Mouse (Mus musculus): ENCODE data around the gene Gpm6a.

Gpm6a gene

DNA sequence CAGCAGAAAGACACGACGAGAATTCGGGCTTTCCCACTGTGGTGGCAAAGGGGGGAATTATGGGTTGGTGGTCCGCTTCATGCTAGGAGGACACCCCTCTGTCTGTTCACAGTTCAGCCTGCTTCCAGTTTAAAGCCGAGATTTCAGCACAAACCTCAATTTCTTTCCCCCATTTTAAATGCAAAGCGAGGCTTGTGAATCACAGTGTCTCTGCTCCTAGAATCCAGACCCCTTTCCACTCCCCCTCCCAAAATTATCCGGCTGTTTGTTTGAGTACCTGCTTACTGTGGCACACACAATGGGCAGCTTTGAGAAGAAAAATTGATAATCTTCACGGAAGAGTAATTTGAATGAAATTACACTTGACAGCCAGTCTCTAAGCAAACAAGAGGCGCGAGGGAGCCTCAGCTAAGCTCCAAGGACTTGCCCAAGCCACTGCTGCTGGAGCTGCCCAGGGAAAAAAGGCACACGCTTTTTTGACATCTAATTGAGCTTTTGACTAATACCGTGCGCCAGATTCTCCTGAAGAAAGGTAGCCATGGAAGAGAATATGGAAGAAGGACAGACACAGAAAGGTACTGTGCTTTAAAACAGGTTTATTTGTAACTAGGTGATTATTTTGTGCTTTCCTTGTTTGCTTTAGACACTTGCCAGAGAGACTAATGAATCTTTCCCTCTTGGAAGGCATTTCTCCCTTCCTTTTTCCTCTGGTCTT, at the start of gene Gpm6a:
Gene Gpm6a (plus strand): TSS at position 103 of the 715 bp plus-strand sequence.
- peak; percentile 47 for DNase-seq

- no peak for DNase-seq
These were observed 41.8 kb upstream of the Gpm6a start for GRCm38 (mm10) chr8:54912891-54913290.

DNA sequence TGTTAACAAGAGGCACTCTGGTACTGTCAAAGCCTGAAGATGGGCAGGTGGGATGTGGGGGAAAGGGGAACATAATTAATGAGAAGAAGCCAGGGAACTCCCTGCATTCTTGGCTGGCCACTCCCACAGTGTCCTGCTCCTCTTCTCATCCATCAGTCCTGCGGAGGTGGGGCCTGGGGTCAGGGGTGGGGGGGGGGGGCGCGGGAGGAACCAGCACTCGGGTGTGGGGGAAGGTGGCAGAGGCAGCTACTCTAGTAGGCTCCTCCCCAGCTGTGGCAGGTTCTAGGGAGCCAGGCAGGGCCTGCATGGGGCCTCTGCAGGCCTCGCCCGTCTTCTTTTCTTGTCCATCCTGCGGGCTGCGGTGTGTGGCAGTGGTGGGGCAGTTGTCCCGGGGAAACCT, 36.9 kb upstream of the Gpm6a start:
- no peak for DNase-seq

DNA sequence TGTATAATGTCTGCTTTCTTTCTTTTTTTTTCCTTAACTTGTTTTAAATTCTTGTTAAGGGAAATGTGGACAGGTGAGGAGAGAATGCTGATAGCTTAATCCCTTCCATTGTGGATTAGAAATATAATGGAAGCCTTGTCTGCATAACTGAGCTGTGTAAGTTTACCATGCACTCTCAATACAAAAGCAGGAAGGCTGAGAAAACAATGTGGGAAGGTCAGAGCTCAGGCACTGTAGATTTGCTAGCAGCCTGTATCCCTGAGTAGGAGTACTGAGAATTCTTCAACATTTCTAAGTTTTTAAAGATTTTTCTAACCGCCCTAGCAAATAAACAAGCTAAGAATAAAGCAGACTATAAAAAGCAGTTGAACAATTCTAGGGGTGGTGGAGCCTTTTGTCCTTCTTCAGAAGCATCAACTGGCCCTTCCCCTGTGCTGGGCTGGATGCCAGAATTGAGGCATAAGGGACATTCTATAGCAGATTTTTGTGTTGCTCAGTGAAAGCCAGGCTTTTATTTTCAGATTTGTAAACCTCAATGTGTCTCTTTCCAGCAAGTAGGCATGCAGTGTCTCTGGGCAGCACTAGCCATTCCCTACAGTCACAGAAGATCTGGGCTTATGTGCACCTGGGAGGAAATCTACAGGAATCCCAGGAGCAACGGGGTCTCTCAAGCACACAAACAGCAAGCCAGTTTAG, 32.3 kb upstream of the Gpm6a start:
- DNase-seq = no peak

- no peak for DNase-seq
These were observed 29.7 kb upstream of the Gpm6a start for GRCm38 (mm10) chr8:54924936-54925335.

DNA sequence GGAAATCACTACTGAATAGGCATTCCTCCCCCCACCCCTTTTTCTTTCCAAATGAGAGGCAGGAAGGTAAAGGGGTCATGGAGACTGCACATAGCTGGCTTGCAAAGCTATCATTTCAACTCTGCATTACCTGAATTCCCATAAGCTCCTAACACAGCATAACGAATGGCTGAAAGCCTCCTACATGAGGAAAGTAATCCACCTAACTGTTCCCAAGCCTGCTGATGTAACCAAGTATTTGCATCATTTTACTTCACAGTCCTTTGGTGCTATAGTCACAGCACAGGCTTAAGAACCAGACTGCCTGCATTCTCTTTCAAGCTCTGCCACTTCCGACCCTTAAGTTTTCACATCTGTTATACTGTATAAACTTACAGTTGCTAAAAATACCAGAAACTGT, 22.3 kb upstream of the Gpm6a start:
- DNase-seq = no peak

DNA sequence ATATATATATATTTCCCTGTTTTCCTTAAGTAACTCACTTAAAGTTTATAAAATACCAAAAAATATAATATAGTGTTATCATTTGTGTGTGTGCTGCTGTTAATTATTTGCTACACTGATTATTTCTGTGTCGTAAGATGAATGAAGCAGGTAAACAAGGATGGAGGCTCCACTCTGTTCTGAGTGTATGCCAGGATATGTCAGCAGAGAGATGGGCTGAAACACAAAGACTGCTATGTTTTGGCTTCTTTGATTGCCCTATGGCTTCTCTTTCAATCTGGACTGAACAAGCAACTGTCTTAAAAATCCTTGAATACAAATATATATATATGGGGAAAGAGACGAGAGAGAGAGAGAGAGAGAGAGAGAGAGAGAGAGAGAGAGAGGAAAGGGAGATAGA, 1.3 kb upstream of the Gpm6a start:
- DNase-seq = no peak

DNA sequence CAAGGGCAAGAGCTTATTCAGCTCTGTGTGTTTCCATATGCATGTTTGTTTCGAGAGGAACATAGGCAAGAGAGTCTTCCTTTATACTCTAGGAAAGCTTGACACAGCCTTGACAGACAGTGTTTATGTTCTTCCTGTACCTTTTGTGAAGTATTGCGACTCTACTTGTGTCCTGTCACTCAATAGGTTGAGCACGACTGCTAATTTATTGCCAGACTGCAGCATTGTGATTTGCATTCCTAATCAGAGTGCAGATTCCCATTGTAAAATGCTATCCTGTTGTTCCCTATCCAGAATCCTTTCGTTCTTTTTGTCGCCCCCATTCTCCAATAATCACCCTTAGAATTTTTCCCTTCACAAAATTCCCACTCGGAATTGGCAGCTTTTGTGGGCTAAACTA, 613 bp upstream of the Gpm6a start:
- no peak for DNase-seq

GRCm38 (mm10) chr8:54955456-54955800, 785 bp downstream of the Gpm6a start:
- DNase-seq = no peak

DNA sequence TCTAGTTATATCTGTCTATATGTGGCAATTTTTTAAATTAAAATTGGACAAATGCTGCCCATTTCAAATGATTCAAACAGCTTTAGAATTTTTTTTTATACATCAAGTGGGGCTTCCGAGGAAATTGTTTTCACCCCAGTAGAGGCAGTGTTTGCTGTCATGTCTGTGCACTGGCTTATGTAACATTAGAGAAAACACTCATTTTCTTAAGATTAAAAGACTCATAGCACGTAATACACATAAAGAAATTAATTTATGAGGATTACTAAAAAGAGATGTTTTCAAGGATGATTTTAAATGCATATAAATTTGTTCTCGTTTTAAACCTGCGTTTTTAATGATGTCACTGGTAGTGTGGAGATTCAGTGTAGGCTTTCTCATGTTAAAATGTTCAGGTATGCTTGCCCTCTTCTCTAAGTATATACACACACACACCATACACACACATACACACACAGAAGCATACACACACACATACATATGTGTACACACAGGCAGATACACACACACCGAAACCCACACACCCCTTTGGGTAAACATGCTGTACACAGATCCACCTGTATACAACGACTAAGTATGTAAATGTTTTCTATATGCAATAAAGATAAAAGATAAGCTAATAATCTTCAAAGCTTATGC, 1.4 kb downstream of the Gpm6a start:
- DNase-seq = no peak

GRCm38 (mm10) chr8:54956787-54957186, 2.1 kb downstream of the Gpm6a start:
- DNase-seq = no peak

DNA sequence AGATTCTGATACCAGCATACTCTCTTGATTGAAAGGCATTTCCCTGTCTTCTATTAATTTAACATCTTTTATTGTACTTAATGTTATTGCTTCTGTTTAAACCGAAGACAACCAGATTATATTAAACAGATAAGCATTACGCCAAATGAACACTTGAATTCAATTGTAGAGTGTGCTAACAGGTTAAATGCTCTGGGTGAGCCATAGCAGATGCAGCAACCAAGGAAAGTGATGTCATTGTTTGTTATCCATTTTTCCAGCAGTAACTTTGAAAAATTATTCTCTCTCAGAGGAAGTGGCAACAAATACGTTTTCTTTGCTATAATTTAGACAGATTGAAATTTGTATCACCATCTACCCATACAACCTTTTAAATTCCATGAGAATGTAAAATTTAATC, 2.9 kb downstream of the Gpm6a start:
- DNase-seq = no peak

- no peak for DNase-seq
These were observed 6.9 kb downstream of the Gpm6a start for GRCm38 (mm10) chr8:54961571-54961970.

- DNase-seq = no peak
These were observed 20.4 kb downstream of the Gpm6a start for GRCm38 (mm10) chr8:54975020-54975419.

DNA sequence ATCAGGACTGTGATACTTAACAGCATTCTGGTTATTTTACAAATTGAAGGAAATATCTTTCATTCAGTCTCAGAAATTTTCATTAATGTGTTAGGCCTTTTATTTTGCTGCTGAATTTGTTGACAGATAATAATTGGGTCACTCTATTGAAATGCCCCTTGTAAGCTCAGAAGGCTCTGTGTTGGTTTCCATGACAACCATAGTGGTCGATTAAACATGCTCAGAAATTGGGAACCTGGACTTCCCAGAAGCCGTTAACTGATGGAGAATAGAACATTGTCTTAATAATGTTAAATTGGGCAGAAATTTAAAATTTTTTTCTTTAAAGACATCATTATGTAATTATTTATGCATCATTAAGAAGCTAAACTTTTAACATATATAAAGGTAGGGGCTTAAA, 20.9 kb downstream of the Gpm6a start:
- peak; percentile 69 for DNase-seq

- no peak for DNase-seq
These were observed 21.3 kb downstream of the Gpm6a start for GRCm38 (mm10) chr8:54975927-54976326.

GRCm38 (mm10) chr8:54976663-54977062, 22.0 kb downstream of the Gpm6a start:
- no peak for DNase-seq

GRCm38 (mm10) chr8:54986791-54987190, 32.1 kb downstream of the Gpm6a start:
- DNase-seq = no peak

- DNase-seq = peak; percentile 36
These were observed 34.5 kb downstream of the Gpm6a start for GRCm38 (mm10) chr8:54989093-54989492.

GRCm38 (mm10) chr8:54991840-54992609, 37.4 kb downstream of the Gpm6a start:
- DNase-seq = no peak

DNA sequence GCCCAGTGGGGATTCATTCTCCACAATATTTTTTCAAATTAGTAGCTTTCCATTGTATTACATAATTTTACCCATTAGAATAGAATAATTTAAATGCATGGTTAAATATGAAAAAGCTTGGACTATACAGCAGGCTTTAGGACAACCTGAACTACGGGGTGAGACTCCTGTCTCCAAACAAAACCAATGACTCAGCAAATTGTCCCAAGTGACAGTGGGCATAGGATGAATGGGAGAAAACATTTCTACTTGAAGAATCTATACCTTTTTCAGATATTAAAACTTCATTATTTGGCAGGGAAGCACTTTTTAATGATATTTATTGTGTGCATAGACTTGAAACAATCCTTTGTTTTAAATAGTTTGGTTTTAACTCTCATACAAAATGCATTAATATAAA, 41.0 kb downstream of the Gpm6a start:
- no peak for DNase-seq

- no peak for DNase-seq
These were observed 47.8 kb downstream of the Gpm6a start for GRCm38 (mm10) chr8:55002398-55002797.

GRCm38 (mm10) chr8:55002946-55003345, 48.3 kb downstream of the Gpm6a start:
- DNase-seq = no peak

DNA sequence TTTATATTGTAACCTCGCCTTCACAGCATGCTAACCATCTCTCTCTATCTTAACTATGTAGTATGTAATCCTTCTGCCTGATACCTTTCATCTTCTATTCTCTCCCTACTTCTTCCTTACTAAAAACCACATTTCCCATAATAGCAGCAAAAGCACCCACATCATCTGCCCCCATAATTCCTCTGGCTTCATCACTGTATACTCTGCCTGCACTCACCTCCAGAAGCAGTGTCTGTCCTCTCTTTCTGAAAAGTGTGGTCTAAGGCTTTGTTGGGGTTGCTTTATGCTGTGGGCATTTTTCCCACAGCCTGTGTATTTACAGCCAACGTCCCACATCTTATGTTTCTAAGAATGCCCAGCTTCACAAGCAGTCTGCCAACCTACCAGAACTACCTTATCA, 57.6 kb downstream of the Gpm6a start:
- no peak for DNase-seq
